16 mouse cellular contexts compared by ENCODE assay signal in the genomic region with DNA sequence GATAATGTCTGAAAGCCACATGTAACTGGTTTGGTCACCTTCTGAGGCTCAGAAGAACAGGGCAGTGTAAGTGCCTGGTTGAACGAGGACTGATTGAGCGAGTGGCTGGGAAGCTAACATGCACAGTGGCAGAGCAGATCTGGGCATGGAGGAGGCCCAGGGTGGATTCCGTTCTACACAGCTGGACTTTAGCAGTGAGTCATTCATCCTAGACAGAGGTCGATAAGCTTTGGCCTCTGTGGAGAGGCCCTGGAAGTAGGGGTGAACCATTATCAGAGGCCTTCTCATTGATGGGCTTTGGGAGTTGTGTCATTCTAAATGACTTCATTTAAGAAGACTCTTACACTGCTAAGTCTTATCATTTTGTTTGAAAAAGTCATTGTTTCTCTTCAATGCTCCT.
DNase-seq lines count a peak whose midpoint lies in the region; ATAC-seq and TF ChIP-seq lines count a peak whose summit lies in the region.
"Had no signal": no experiment of that assay in that cellular context is flagged by ENCODE, and none has a peak within 500 bp of the region (broad histone marks: within the 10 kb centered on the region; RNA-seq: fewer than 3 reads in every experiment).

No protein-coding gene starts in this region.

- no peaks in the 10 kb centered on the region for H3K9me3 ChIP-seq in forebrain, embryonic 14.5 days (replicated peaks; ENCODE audit: control insufficient read depth, low read length)
- no peaks in the 10 kb centered on the region for H3K9me3 ChIP-seq in forebrain, embryonic 11.5 days (ENCODE audit: control insufficient read depth, low read length)
- H3K9me3 ChIP-seq in heart, embryonic 12.5 days (replicated peaks): no peaks in the 10 kb centered on the region
- H3K9me3 ChIP-seq in heart, postnatal 0 days (replicated peaks; ENCODE audit: control insufficient read depth, low read length): no peaks in the 10 kb centered on the region
- no peaks in the 10 kb centered on the region for H3K9me3 ChIP-seq in intestine, postnatal 0 days (ENCODE audit: control insufficient read depth)
- H3K9me3 ChIP-seq: embryonic facial prominence, embryonic 13.5 days; forebrain, embryonic 13.5 days; hindbrain, embryonic 15.5 days had no signal

- no peak overlapping the region for H3K4me2 ChIP-seq in forebrain, embryonic 14.5 days (ENCODE audit: low read length)
- no peak overlapping the region for H3K4me2 ChIP-seq in forebrain, embryonic 11.5 days (ENCODE audit: low read depth, low read length, severe bottlenecking)
- H3K4me2 ChIP-seq in heart, embryonic 12.5 days: no peak overlapping the region
- no peak overlapping the region for H3K4me2 ChIP-seq in heart, postnatal 0 days (ENCODE audit: low read depth, low read length)
- no peak overlapping the region for H3K4me2 ChIP-seq in intestine, postnatal 0 days (replicated peaks; ENCODE audit: low read depth)
- H3K4me2 ChIP-seq: embryonic facial prominence, embryonic 13.5 days; forebrain, embryonic 13.5 days; hindbrain, embryonic 15.5 days had no signal

- H3K36me3 ChIP-seq in forebrain, embryonic 14.5 days (ENCODE audit: control insufficient read depth, insufficient read depth, low read length): no peaks in the 10 kb centered on the region
- no peaks in the 10 kb centered on the region for H3K36me3 ChIP-seq in forebrain, embryonic 11.5 days (ENCODE audit: control insufficient read depth, insufficient read depth, low read length)
- no peaks in the 10 kb centered on the region for H3K36me3 ChIP-seq in heart, embryonic 12.5 days
- no peaks in the 10 kb centered on the region for H3K36me3 ChIP-seq in heart, postnatal 0 days (replicated peaks; ENCODE audit: control insufficient read depth, insufficient read depth, low read length)
- H3K36me3 ChIP-seq in intestine, postnatal 0 days (ENCODE audit: control insufficient read depth, insufficient read depth): no peaks in the 10 kb centered on the region
- H3K36me3 ChIP-seq: embryonic facial prominence, embryonic 13.5 days; hindbrain, embryonic 15.5 days had no signal

- no peak overlapping the region for H3K4me3 ChIP-seq in forebrain, embryonic 14.5 days (ENCODE audit: low read depth, low read length)
- H3K4me3 ChIP-seq in forebrain, embryonic 11.5 days (ENCODE audit: low read depth, low read length): no peak overlapping the region
- H3K4me3 ChIP-seq in heart, embryonic 12.5 days: no peak overlapping the region
- no peak overlapping the region for H3K4me3 ChIP-seq in heart, postnatal 0 days (ENCODE audit: low read depth, low read length)
- no peak overlapping the region for H3K4me3 ChIP-seq in intestine, postnatal 0 days (ENCODE audit: low read depth, low read length)
- H3K4me3 ChIP-seq: embryonic facial prominence, embryonic 13.5 days; forebrain, embryonic 13.5 days; gastrocnemius, adult 2 months; hindbrain, embryonic 15.5 days had no signal

- 0 out of 2 replicates have a peak overlapping the region, but pooled peaks have one; percentile 21 for H3K27ac ChIP-seq in forebrain, embryonic 14.5 days (ENCODE audit: low read depth, low read length)
- no peak overlapping the region for H3K27ac ChIP-seq in forebrain, embryonic 11.5 days (ENCODE audit: low read depth, low read length)
- H3K27ac ChIP-seq in heart, embryonic 12.5 days (ENCODE audit: poor library complexity, severe bottlenecking): peak overlapping the region; percentile 49
- no peak overlapping the region for H3K27ac ChIP-seq in heart, postnatal 0 days (ENCODE audit: low read depth)
- no peak overlapping the region for H3K27ac ChIP-seq in intestine, postnatal 0 days (ENCODE audit: low read depth, low read length)
- H3K27ac ChIP-seq: embryonic facial prominence, embryonic 13.5 days; forebrain, embryonic 13.5 days had no signal

- ATAC-seq in forebrain, embryonic 14.5 days: no peak
- ATAC-seq in forebrain, embryonic 11.5 days (replicated peaks; ENCODE audit: low FRiP score): no peak
- peak; percentile 61; the same call in 1 of the 2 replicates for ATAC-seq in heart, embryonic 12.5 days (ENCODE audit: insufficient number of reproducible peaks, low FRiP score)
- ATAC-seq in heart, postnatal 0 days (ENCODE audit: insufficient read depth, low read depth): peak; percentile 20; the same call in 1 of the 2 replicates
- peak; percentile 71 for ATAC-seq in intestine, postnatal 0 days
- ATAC-seq: activated CD4-positive, CD25-positive, alpha-beta regulatory T cell, adult 4 months; inflammation-experienced regulatory T-cells, adult 6 months; Patski had no signal

- H3K27me3 ChIP-seq in forebrain, embryonic 14.5 days (replicated peaks; ENCODE audit: control insufficient read depth, insufficient read depth, low read length): no peaks in the 10 kb centered on the region
- H3K27me3 ChIP-seq in forebrain, embryonic 11.5 days (ENCODE audit: control insufficient read depth, insufficient read depth, low read length): no peaks in the 10 kb centered on the region
- no peaks in the 10 kb centered on the region for H3K27me3 ChIP-seq in heart, embryonic 12.5 days (replicated peaks)
- H3K27me3 ChIP-seq in heart, postnatal 0 days (ENCODE audit: control insufficient read depth, insufficient read depth, low read length): no peaks in the 10 kb centered on the region
- H3K27me3 ChIP-seq in intestine, postnatal 0 days (replicated peaks; ENCODE audit: control insufficient read depth, insufficient read depth, low read length): no peaks in the 10 kb centered on the region
- H3K27me3 ChIP-seq: embryonic facial prominence, embryonic 13.5 days; forebrain, embryonic 13.5 days; hindbrain, embryonic 15.5 days; Patski had no signal

- TF ChIP-seq EP300 in heart, postnatal 0 days (IDR thresholded peaks at IDR 0.05; ENCODE audit: low read depth): no peak

- H3K4me1 ChIP-seq in forebrain, embryonic 14.5 days (ENCODE audit: control insufficient read depth, insufficient read depth, low read length): peaks cover 6% of the 10 kb centered on the region
- no peaks in the 10 kb centered on the region for H3K4me1 ChIP-seq in forebrain, embryonic 11.5 days (replicated peaks; ENCODE audit: control insufficient read depth, insufficient read depth, low read length)
- peaks cover 31% of the 10 kb centered on the region for H3K4me1 ChIP-seq in heart, embryonic 12.5 days (replicated peaks)
- peaks cover 17% of the 10 kb centered on the region for H3K4me1 ChIP-seq in heart, postnatal 0 days (ENCODE audit: control insufficient read depth, insufficient read depth)
- H3K4me1 ChIP-seq in intestine, postnatal 0 days (replicated peaks; ENCODE audit: control insufficient read depth, insufficient read depth, low read length): no peaks in the 10 kb centered on the region

- no peak overlapping the region for H3K9ac ChIP-seq in forebrain, embryonic 14.5 days (ENCODE audit: low read length)
- no peak overlapping the region for H3K9ac ChIP-seq in forebrain, embryonic 11.5 days (ENCODE audit: low read length)
- H3K9ac ChIP-seq in heart, embryonic 12.5 days: no peak overlapping the region
- H3K9ac ChIP-seq in heart, postnatal 0 days (replicated peaks; ENCODE audit: low read depth, low read length): no peak overlapping the region
- H3K9ac ChIP-seq in intestine, postnatal 0 days (ENCODE audit: low read depth, low read length): no peak overlapping the region
- H3K9ac ChIP-seq: forebrain, embryonic 13.5 days; hindbrain, embryonic 15.5 days had no signal

- 81% methylated on average over 4 of the region's 4 CpGs for WGBS in forebrain, embryonic 14.5 days
- WGBS in forebrain, embryonic 11.5 days: 76% methylated on average over 4 of the region's 4 CpGs
- 21% methylated on average over 4 of the region's 4 CpGs for WGBS in heart, embryonic 12.5 days
- WGBS in heart, postnatal 0 days: 29% methylated on average over 4 of the region's 4 CpGs
- WGBS in intestine, postnatal 0 days: 54% methylated on average over 4 of the region's 4 CpGs

- no peak for TF ChIP-seq CTCF in heart, postnatal 0 days (IDR thresholded peaks at IDR 0.05; ENCODE audit: low read depth)
- TF ChIP-seq CTCF in intestine, postnatal 0 days (IDR thresholded peaks at IDR 0.05; ENCODE audit: low read depth): no peak

- intact Hi-C loops in heart, postnatal 10 days (cut with DNase I): no loop called here

- no peak for DNase-seq in forebrain, embryonic 14.5 days (ENCODE audit: low spot score)
- no peak for DNase-seq in forebrain, embryonic 11.5 days (ENCODE audit: low spot score)
- DNase-seq in heart, postnatal 10 days: no peak
- DNase-seq in heart, postnatal 0 days (ENCODE audit: low spot score): no peak
- DNase-seq in heart, postnatal 4 days: no peak
- DNase-seq: adrenal gland, postnatal 14 days; kidney, adult 2 months had no signal

Comparison
In these comparisons a context has a peak if more than half of its experiments do, and no peak if none do; other contexts are left out.
1. H3K27ac ChIP-seq: peak in forebrain, embryonic 14.5 days (single experiment) and heart, embryonic 12.5 days (single experiment); none in forebrain, embryonic 11.5 days (single experiment), heart, postnatal 0 days (single experiment) and intestine, postnatal 0 days (single experiment).
2. ATAC-seq: peak in heart, embryonic 12.5 days (single experiment), heart, postnatal 0 days (single experiment) and intestine, postnatal 0 days (single experiment); none in forebrain, embryonic 14.5 days (single experiment) and forebrain, embryonic 11.5 days (single experiment).